Mouse (Mus musculus): ENCODE results near the gene Spsb3.

Spsb3 gene

GRCm38 (mm10) chr17:24896241-24896992 is 10.0 kb downstream of the Spsb3 start, which contains the start of gene Nme3:
Nme3 (plus strand) TSS chr17:24896500.
- peak; percentile 66 for DNase-seq (ENCODE audit: low spot score)

- DNase-seq (ENCODE audit: low spot score) = no peak
Observed at GRCm38 (mm10) chr17:24896993-24897269, 10.5 kb downstream of the Spsb3 start.

- DNase-seq (ENCODE audit: low spot score) = no peak
Observed at GRCm38 (mm10) chr17:24897600-24897999, 11.2 kb downstream of the Spsb3 start.

- DNase-seq (ENCODE audit: low spot score) = no peak
Observed at GRCm38 (mm10) chr17:24898041-24898854, 11.8 kb downstream of the Spsb3 start.

- no peak for DNase-seq (ENCODE audit: low spot score)
Observed at GRCm38 (mm10) chr17:24899153-24899552, 12.7 kb downstream of the Spsb3 start.

- DNase-seq (ENCODE audit: low spot score) = no peak
Observed at GRCm38 (mm10) chr17:24900014-24900413, 13.6 kb downstream of the Spsb3 start.

GRCm38 (mm10) chr17:24902124-24902523 is 15.7 kb downstream of the Spsb3 start:
- no peak for DNase-seq (ENCODE audit: low spot score)

- no peak for DNase-seq (ENCODE audit: low spot score)
Observed at GRCm38 (mm10) chr17:24902671-24903474, 16.4 kb downstream of the Spsb3 start.

- no peak for DNase-seq (ENCODE audit: low spot score)
Observed at GRCm38 (mm10) chr17:24903767-24904166, 17.3 kb downstream of the Spsb3 start.

- DNase-seq (ENCODE audit: low spot score) = no peak
Observed at GRCm38 (mm10) chr17:24907591-24907990, 21.1 kb downstream of the Spsb3 start.

GRCm38 (mm10) chr17:24913984-24914383 is 27.5 kb downstream of the Spsb3 start:
- DNase-seq (ENCODE audit: low spot score) = no peak

GRCm38 (mm10) chr17:24923246-24923645 is 36.8 kb downstream of the Spsb3 start:
- DNase-seq (ENCODE audit: low spot score) = no peak

GRCm38 (mm10) chr17:24929506-24929905 is 43.1 kb downstream of the Spsb3 start:
- no peak for DNase-seq (ENCODE audit: low spot score)

- no peak for DNase-seq (ENCODE audit: low spot score)
Observed at GRCm38 (mm10) chr17:24932431-24932830, 46.0 kb downstream of the Spsb3 start.

GRCm38 (mm10) chr17:24933163-24933562 is 46.7 kb downstream of the Spsb3 start:
- no peak for DNase-seq (ENCODE audit: low spot score)

GRCm38 (mm10) chr17:24934926-24935325 is 48.5 kb downstream of the Spsb3 start:
- DNase-seq (ENCODE audit: low spot score) = no peak

- DNase-seq (ENCODE audit: low spot score) = no peak
Observed at GRCm38 (mm10) chr17:24935666-24936065, 49.2 kb downstream of the Spsb3 start.

- DNase-seq (ENCODE audit: low spot score) = peak; percentile 96
Observed at GRCm38 (mm10) chr17:24936259-24937237, 50.1 kb downstream of the Spsb3 start, which contains the start of gene Mapk8ip3. Mapk8ip3 (minus strand) TSS chr17:24936977.

- no peak for DNase-seq (ENCODE audit: low spot score)
Observed at GRCm38 (mm10) chr17:24937266-24937665, 50.8 kb downstream of the Spsb3 start.
